Mouse (Mus musculus) liver, embryonic 14.5 days (tissue): ENCODE measurements around the gene Idh2.

Experiments used
- CTCF ChIP-seq: IDR thresholded peaks from 2 replicates; pipeline ENCODE4 v1.5.1; 2016; ENCODE audit warnings: antibody characterized with exemption, low read depth, control low read depth
- EP300 ChIP-seq: IDR thresholded peaks from 2 replicates; pipeline ENCODE4 v1.6.1; 2016; ENCODE audit warnings: antibody characterized with exemption, low read depth

GRCm38 (mm10) chr7:80106441-80106840 lies 8.8 kb downstream of the Idh2 start:
- TF ChIP-seq EP300, result no peak
- TF ChIP-seq CTCF, result no peak
